Mouse (Mus musculus) hindbrain, embryonic 15.5 days (tissue): ENCODE measurements around the gene Muc16. TPM values are rescaled to one million over a fixed set of nuclear protein-coding genes. Genes with fewer than 3 reads are reported as not detected.

Experiments
- ATAC-seq: fragments of 200-750 bp; cut with Nextera tagmentation; 2 replicates; pipeline ENCODE4 v1.8.0; 2017; ENCODE audit warnings: low read depth, moderate number of reproducible peaks, moderate TSS enrichment; ENCODE audit not compliant: low FRiP score
- H3K27ac ChIP-seq: fragments of 300-500 bp; sonication (generic); replicated peaks from 2 replicates; pipeline ENCODE4 v1.5.1; 2015; ENCODE audit warnings: mild to moderate bottlenecking, inconsistent platforms
- H3K27me3 ChIP-seq: fragments of 300-500 bp; sonication (generic); 2 replicates; pipeline ENCODE4 v1.6.1; 2015; ENCODE audit warnings: control low read depth, inconsistent platforms
- H3K36me3 ChIP-seq: fragments of 300-500 bp; sonication (generic); 2 replicates; pipeline ENCODE4 v1.6.1; 2015; ENCODE audit warnings: control low read depth, inconsistent platforms
- H3K4me1 ChIP-seq: fragments of 300-500 bp; sonication (generic); replicated peaks from 2 replicates; pipeline ENCODE4 v1.6.1; 2015; ENCODE audit warnings: control low read depth, inconsistent platforms
- H3K4me2 ChIP-seq: fragments of 300-500 bp; sonication (generic); 2 replicates; pipeline ENCODE4 v1.6.1; 2015; ENCODE audit warnings: moderate library complexity, mild to moderate bottlenecking, inconsistent platforms
- H3K4me3 ChIP-seq: fragments of 300-500 bp; sonication (generic); 2 replicates; pipeline ENCODE4 v1.5.1; 2015; ENCODE audit warnings: mild to moderate bottlenecking, inconsistent platforms
- H3K9ac ChIP-seq: fragments of 300-500 bp; sonication (generic); 2 replicates; pipeline ENCODE4 v1.6.1; 2015; ENCODE audit warnings: inconsistent platforms
- H3K9me3 ChIP-seq: fragments of 300-500 bp; sonication (generic); 2 replicates; pipeline ENCODE4 v1.6.1; 2016; ENCODE audit warnings: control low read depth, inconsistent platforms
- WGBS: fragments of 180-500 bp; shearing (Covaris S2); methylation state at CpG from one replicate; pipeline ENCODE4 v1.1.7; 2015; 5-methylcytosine and 5-hydroxymethylcytosine counted together
- polyA plus RNA-seq: library from polyadenylated mRNA; unstranded; fragments of >200 nt; fragmentation: Nextera tagmentation; extraction: Ambion mirVana; gene quantifications from 2 replicates; pipeline ENCODE4 v1.2.1, GENCODE M21; 2015

Gene Muc16
- polyA plus RNA-seq, result not detected in 2 replicates

- H3K36me3 ChIP-seq, result no peaks in the 10 kb centered on the region
- H3K4me1 ChIP-seq, result no peaks in the 10 kb centered on the region
- no peak within 1 kb of the TSS for H3K27ac ChIP-seq
- ATAC-seq, result no peak
- no peak within 1 kb of the TSS for H3K4me2 ChIP-seq
- H3K27me3 ChIP-seq, result no peaks in the 10 kb centered on the region
- WGBS, result 84% methylated on average over 4 of the region's 4 CpGs
- H3K9ac ChIP-seq, result no peak within 1 kb of the TSS
- no peaks in the 10 kb centered on the region for H3K9me3 ChIP-seq
- no peak within 1 kb of the TSS for H3K4me3 ChIP-seq
These were observed at the start of gene Muc16 for GRCm38 (mm10) chr9:18674480-18675154. Gene Muc16, minus strand, starts transcription at chr9:18674530.

- H3K27ac ChIP-seq, result no peak overlapping the region
- no peaks in the 10 kb centered on the region for H3K27me3 ChIP-seq
- H3K4me2 ChIP-seq, result no peak overlapping the region
- no peaks in the 10 kb centered on the region for H3K36me3 ChIP-seq
- no peaks in the 10 kb centered on the region for H3K9me3 ChIP-seq
- no peak for ATAC-seq
- no peak overlapping the region for H3K4me3 ChIP-seq
- no peak overlapping the region for H3K9ac ChIP-seq
- WGBS, result 16% methylated on average over 4 of the region's 4 CpGs
- 0 out of 2 replicates have a peak, but pooled peaks cover 5% of the 10 kb centered on the region for H3K4me1 ChIP-seq
These were observed 48.4 kb upstream of the Muc16 start for GRCm38 (mm10) chr9:18722712-18723099.

- WGBS, result 18% methylated on average over 6 of the region's 6 CpGs
- H3K27ac ChIP-seq, result no peak overlapping the region
- no peaks in the 10 kb centered on the region for H3K36me3 ChIP-seq
- no peak overlapping the region for H3K4me3 ChIP-seq
- ATAC-seq, result peak; percentile 78; the same call in 1 of the 2 replicates
- no peak overlapping the region for H3K9ac ChIP-seq
- no peaks in the 10 kb centered on the region for H3K27me3 ChIP-seq
- H3K4me2 ChIP-seq, result no peak overlapping the region
- H3K4me1 ChIP-seq, result 0 out of 2 replicates have a peak, but pooled peaks cover 5% of the 10 kb centered on the region
- H3K9me3 ChIP-seq, result no peaks in the 10 kb centered on the region
These were observed 47.8 kb upstream of the Muc16 start for GRCm38 (mm10) chr9:18721931-18722711.

GRCm38 (mm10) chr9:18721011-18721410 is 46.7 kb upstream of the Muc16 start:
- Histone ChIP-seq H3K9ac (no peak overlapping the region), H3K4me2 (no peak overlapping the region), H3K27ac (no peak overlapping the region), H3K27me3 (no peaks in the 10 kb centered on the region), H3K9me3 (no peaks in the 10 kb centered on the region), H3K4me3 (no peak overlapping the region), H3K36me3 (no peaks in the 10 kb centered on the region), H3K4me1 (0 out of 2 replicates have a peak, but pooled peaks cover 5% of the 10 kb centered on the region)
- ATAC-seq, result no peak
- 36% methylated on average over 2 of the region's 2 CpGs for WGBS

- Histone ChIP-seq H3K36me3 (no peaks in the 10 kb centered on the region), H3K4me2 (no peak overlapping the region), H3K4me1 (no peaks in the 10 kb centered on the region), H3K27ac (no peak overlapping the region), H3K4me3 (no peak overlapping the region), H3K9ac (no peak overlapping the region), H3K9me3 (no peaks in the 10 kb centered on the region), H3K27me3 (no peaks in the 10 kb centered on the region)
- no peak for ATAC-seq
These were observed 31.3 kb upstream of the Muc16 start for GRCm38 (mm10) chr9:18705628-18706027.

- Histone ChIP-seq H3K4me3 (no peak overlapping the region), H3K27ac (no peak overlapping the region), H3K9ac (no peak overlapping the region), H3K36me3 (no peaks in the 10 kb centered on the region), H3K27me3 (no peaks in the 10 kb centered on the region), H3K4me2 (no peak overlapping the region), H3K4me1 (no peaks in the 10 kb centered on the region), H3K9me3 (no peaks in the 10 kb centered on the region)
- WGBS, result 42% methylated on average over 2 of the region's 2 CpGs
- no peak for ATAC-seq
These were observed 76.0 kb downstream of the Muc16 start for GRCm38 (mm10) chr9:18598366-18598765.

- H3K36me3 ChIP-seq, result no peaks in the 10 kb centered on the region
- peak; percentile 59 for ATAC-seq
- H3K27ac ChIP-seq, result no peak overlapping the region
- WGBS, result 50% methylated on average over 2 of the region's 2 CpGs
- no peak overlapping the region for H3K9ac ChIP-seq
- H3K4me3 ChIP-seq, result no peak overlapping the region
- H3K4me1 ChIP-seq, result no peaks in the 10 kb centered on the region
- H3K27me3 ChIP-seq, result no peaks in the 10 kb centered on the region
- no peak overlapping the region for H3K4me2 ChIP-seq
- H3K9me3 ChIP-seq, result no peaks in the 10 kb centered on the region
These were observed 166.2 kb downstream of the Muc16 start for GRCm38 (mm10) chr9:18508098-18508497.

- Histone ChIP-seq H3K36me3 (no peaks in the 10 kb centered on the region), H3K4me1 (no peaks in the 10 kb centered on the region), H3K27ac (no peak within 1 kb of the TSS), H3K9me3 (no peaks in the 10 kb centered on the region), H3K27me3 (no peaks in the 10 kb centered on the region; the same call in 1 of the 2 replicates), H3K4me2 (no peak within 1 kb of the TSS), H3K4me3 (no peak within 1 kb of the TSS), H3K9ac (no peak within 1 kb of the TSS)
- 82% methylated on average over 3 of the region's 3 CpGs for WGBS
- no peak for ATAC-seq
These were observed 196.2 kb downstream of the Muc16 start, which contains the start of the genes Zfp558 and Mbd3l1 for GRCm38 (mm10) chr9:18478168-18478567. Gene Zfp558, minus strand, starts transcription at chr9:18478268. Gene Mbd3l1, plus strand, starts transcription at chr9:18478359.

- Histone ChIP-seq H3K27me3 (no peaks in the 10 kb centered on the region; the same call in 1 of the 2 replicates), H3K4me2 (peak overlapping the region; percentile 59), H3K9me3 (no peaks in the 10 kb centered on the region), H3K4me1 (peaks cover 9% of the 10 kb centered on the region; the same call in 1 of the 2 replicates), H3K36me3 (peaks cover 12% of the 10 kb centered on the region), H3K27ac (peak overlapping the region; percentile 93), H3K9ac (peak overlapping the region; percentile 73), H3K4me3 (peak overlapping the region; percentile 71)
- 4% methylated on average over 39 of the region's 39 CpGs for WGBS
- ATAC-seq, result peak; percentile 99
These were observed 200.8 kb downstream of the Muc16 start for GRCm38 (mm10) chr9:18473324-18474128.

GRCm38 (mm10) chr9:18468005-18468404 is 206.3 kb downstream of the Muc16 start:
- H3K4me3 ChIP-seq, result no peak overlapping the region
- peaks cover 9% of the 10 kb centered on the region; the same call in 1 of the 2 replicates for H3K4me1 ChIP-seq
- H3K27ac ChIP-seq, result no peak overlapping the region
- no peak for ATAC-seq
- H3K27me3 ChIP-seq, result no peaks in the 10 kb centered on the region
- H3K9ac ChIP-seq, result no peak overlapping the region
- H3K4me2 ChIP-seq, result no peak overlapping the region
- no peaks in the 10 kb centered on the region for H3K9me3 ChIP-seq
- H3K36me3 ChIP-seq, result peaks cover 59% of the 10 kb centered on the region
- WGBS, result 92% methylated on average over 3 of the region's 3 CpGs

GRCm38 (mm10) chr9:18467350-18467749 is 207.0 kb downstream of the Muc16 start:
- H3K36me3 ChIP-seq, result peaks cover 59% of the 10 kb centered on the region
- H3K4me1 ChIP-seq, result peaks cover 9% of the 10 kb centered on the region; the same call in 1 of the 2 replicates
- WGBS, result 32% methylated on average over 3 of the region's 3 CpGs
- no peak overlapping the region for H3K27ac ChIP-seq
- H3K4me3 ChIP-seq, result no peak overlapping the region
- no peaks in the 10 kb centered on the region for H3K9me3 ChIP-seq
- no peaks in the 10 kb centered on the region for H3K27me3 ChIP-seq
- no peak overlapping the region for H3K4me2 ChIP-seq
- no peak for ATAC-seq
- H3K9ac ChIP-seq, result no peak overlapping the region
